Mouse (Mus musculus): ENCODE results near the gene Cadps2.

The Cadps2 gene

DNA sequence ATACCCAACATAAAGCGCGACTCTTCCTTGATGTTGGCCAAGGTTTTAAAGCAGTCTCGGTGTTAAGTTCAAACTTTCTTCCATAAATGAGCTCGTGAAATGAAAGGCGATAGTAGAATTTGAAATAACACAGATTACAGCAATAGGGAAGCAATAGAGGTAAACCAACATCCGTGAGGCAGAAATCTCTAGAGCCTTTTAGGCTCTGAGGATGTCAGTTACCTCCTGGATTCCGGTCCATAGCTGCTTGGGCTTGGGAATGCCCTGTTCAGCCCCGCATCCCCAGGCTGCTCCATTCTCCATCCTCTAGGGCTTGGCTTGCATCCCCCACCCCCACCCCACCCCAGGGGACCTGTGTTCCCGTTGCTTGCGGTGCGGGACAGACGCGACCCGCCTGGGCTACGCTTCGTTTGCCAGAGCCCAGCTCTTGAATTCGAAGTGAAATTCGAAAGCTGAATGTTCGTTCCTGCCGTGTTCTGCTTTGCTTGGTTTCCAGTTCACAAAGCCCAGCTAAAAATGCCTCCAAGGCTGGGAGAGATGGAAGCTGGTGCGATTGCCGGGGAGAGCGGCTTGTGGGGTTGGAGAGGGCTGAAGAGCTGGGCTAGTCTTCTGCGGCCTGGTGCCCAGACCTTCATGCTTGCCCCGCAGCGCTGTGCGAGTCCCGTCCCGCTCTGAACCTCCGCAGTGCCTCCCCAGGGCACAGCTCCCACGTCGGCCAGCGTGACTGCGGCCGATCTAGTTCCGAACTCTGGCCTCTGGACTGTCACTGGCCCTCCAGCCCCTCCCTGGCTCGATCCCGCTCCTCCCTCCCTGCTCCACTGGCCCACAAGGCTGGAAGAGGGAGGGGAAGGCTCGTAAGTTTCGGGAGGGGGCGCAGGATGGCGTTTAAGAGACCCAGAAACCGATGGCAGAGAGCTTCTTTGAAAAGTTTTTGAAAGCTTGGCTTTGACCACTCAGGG lies 585.6 kb downstream of the Cadps2 start:
- DNase-seq (ENCODE audit: low read depth, low spot score): no peak

DNA sequence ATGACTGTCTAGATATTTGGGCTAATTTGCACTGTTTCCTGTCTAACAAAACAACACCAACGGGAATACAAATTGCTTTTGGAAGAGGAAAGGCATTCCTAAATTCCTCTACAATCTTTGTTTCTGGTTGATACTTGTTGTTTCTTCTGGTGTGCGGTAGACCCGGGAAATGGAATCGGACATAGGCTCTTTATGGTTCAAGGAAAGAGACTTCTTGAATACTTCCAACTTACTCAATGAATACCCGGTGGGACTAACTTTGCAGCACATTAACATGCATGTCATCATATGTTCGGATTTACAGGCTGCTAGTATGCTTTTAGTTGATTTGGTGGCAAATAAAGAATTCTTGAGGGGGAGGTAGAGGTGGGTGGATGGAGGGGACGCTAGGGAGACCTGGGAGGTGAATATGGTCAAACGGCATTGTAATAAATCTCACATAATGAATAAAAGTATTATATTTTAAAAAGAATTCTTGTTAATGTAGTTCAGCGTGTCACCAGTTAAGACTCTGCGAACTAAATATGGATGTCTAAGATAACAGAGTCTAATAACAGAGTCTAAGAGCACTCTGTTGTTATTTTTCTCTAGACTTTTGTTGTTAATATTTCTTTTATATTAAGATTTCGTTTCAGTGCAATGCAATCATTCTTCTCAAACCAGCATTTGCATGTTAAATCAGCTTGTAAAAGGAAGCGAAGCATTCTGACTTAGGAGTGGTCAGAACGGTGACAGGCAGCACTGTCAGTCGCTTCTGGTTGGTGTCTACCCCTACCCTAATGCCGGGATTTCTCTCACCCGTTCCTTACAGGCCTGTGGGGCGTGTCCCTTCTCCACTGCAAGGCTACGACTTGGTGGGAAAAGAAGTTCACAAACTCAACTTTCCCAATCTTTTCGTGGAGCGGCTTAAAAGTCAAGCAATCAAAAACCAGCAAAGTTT lies 586.8 kb downstream of the Cadps2 start:
- DNase-seq (ENCODE audit: low read depth, low spot score): no peak

DNA sequence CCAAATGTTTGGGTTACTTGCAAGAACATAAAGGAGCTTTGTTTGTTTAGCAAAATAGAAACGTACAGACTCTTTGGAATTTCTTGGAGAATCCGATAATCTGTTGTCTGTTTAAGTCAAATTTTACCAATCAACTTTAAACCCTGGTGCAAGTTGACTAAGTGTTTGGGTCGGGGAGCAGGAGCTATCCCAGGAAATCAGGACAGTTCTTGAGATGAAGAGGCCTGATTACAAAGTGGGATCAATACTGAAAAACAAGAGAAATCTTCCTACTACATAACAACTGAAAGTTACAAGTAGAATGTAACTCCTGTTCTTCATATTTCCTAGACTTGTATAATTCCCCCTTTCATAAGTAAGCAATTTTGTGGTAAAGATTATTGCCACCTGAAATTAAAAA lies 587.8 kb downstream of the Cadps2 start:
- no peak for DNase-seq (ENCODE audit: low read depth, low spot score)

DNA sequence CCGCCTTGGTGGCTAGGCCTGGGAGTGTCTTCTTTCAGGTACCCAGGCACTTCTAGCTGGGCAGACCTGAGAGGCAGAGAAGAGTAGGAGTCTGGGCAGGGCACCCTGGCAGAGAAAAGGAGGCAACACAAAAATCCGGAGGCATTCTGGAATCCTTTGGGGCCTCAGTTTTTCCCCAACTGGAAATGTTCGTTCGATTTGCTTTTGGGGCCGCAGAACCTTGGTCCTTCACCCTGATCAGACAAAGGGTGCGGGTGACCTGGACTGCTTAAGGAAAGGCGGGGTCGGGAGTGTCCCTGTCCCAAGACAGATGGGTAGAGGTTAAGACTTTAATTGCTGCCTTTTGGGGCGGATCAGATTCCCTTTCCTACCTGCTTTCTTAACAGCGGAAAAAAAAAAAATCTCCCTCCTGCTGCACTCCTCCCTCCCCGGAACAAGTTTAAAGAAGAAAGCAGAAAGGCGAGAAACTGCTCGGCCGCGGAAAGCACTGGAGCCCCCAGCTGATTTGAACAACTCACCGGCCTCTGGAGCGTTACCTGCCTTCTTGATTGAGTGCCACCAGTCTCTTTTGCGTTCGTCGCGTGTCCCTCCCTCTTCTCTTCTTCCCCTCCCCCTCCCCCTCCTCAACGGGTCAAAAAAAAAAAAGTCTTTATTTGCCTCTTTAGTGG lies 588.8 kb downstream of the Cadps2 start:
- DNase-seq (ENCODE audit: low read depth, low spot score): no peak

DNA sequence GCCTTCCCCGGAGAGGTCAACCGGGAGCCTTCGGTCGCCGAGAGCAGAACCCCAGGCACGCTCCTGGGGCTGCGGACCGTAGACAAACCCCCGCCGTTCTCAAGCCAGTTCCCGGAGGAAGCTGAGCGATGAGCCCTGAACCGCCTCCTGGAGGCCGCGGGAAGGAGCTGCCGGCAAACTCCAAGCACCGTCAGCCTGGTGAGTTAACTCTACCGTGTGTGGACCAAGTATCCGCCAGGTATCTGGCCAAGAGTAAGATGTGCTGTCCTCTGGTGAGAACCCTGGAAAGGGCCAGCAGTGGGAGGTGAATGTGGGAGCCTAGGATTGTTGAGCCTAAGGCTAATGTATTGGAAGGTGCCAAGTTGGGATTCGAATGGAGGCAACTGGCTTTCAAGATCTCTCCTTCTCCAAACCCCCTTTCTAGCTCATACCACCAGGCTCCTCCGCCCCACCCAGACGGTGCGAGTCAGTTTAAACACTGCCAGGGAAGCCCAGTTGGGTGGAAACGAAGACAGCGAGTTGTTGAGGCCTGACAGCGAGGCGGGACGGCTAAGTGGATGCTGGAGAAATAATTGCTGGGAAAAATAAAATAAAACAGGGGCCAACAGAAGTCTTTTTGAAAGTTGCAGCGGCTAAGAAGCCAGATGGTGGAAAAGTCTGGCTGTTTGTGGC lies 589.5 kb downstream of the Cadps2 start:
- no peak for DNase-seq (ENCODE audit: low read depth, low spot score)

DNA sequence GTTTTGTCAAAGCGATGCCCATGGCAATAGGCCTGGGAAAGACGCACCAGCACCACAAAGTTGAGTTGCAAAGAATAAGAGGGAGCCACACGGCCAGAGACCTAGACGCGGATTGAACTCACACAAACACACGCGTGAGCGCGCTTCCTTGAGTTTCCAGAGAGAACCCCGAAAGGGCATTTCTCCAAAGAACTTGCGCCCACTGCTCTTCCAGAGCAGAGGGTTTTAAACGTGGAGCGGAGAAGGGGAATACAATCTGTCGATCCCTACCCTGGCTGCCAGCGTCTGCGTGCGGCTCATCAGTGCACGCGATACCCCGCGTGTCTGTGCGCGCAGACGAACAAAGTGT lies 590.2 kb downstream of the Cadps2 start:
- no peak for DNase-seq (ENCODE audit: low read depth, low spot score)

DNA sequence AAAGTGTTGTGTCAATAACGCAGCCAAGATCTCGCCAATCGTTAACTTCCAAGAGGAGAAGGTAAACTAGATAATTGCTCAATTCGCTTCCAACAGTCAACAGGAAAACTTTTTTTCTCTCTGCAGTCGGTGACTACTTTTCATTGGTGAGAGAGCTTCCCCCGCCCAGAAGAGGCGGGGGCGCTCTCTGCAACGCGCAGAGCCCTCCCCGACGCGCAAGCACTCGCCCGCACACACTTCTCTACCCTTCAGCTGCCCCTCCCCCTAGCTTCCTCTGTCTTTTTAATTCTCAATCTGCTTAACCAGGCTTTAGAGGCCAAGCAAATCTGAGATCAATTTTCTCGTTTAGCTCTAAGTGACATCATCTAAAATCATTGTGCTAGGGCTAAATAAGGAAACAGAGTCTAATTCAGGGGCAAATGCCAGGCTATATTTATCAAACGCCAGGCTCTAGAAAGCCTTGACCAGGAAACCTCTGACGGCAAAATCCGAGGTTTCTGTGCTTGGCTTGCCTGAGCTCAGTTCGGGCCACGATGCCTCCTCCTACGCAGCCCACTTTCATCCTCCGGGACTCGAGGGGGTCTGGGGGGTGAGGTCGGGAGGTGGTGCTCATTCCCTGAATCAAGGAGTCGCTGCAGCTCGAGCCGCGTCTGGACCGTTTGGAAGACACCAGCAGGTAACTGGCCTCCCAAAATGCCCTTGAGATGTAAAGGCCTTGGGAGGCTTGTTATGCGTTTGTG lies 590.7 kb downstream of the Cadps2 start, which contains the start of gene Fezf1:
TSS of gene Fezf1 (minus strand) at position 50 of the 740 bp plus-strand sequence.
- DNase-seq (ENCODE audit: low read depth, low spot score): no peak

DNA sequence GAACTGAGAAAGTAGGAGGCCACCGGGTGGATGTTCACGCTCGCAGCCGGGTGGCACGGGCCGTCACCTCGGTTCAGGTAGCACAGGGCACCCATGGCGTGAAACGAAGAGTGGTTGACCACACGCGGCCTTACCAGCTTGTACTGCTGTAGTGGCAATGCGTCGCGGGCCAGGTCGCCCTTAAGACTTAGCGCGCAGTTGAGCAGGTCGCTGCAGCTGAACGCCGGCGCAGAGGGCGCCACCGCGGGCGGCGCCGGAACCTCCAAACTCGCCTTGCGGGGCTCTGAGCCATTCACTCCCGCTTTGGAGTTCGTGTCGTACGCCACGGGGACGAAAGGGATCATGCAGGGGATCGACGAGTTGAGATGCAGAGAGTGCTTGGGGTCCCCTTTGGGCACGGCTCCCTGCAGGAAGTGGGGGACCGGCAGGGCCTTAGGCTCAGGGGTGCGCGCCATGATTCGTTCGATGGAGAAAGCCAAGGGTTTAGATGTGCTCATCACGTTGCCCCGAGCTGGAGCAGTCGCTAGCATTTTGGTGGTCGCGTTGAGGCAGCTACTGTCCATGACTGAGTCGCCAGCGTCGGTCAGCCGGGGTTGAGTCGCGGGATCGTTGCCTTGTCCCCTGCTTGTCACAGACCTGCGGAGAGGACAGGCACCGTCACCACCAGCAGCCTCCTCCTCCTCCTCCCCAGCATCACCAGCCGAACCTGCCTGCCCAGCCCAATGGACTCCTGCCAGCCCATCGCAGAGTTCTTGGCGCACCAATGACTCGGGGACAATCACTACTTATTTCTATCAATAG lies 591.5 kb downstream of the Cadps2 start:
- DNase-seq (ENCODE audit: low read depth, low spot score): no peak

DNA sequence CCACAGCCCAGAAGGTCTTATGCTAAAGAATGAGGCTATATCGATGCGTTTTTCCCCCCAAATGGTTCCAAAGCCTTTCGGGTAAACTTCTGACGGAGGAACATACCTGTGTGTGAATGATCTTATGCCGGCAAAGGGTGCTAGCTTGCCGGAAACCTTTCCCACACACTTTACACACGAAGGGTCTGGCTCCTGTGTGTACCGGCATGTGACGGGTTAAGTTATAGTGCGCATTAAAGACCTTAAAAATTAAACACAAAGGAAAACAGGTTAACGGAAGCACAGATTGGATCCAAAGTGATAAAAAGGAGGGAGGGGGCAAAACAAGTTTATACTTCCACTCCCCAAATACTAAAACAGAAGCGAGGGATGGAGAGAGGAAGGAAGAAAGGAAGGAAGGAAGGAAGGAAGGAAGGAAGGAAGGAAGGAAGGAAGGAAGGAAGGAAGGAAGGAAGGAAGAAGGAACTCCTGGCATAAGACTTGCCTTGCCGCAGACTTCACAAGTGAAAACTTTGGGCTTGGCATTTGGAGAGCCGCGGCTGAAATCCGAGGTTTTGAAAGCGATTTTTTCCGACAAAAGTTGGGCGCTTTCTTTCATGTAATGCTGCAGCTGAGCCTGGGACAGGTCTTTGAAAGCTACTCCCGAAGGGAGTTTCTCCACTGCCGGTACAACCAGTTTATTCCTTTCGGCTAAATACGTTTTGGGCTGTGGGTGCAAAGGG lies 592.3 kb downstream of the Cadps2 start:
- DNase-seq (ENCODE audit: low read depth, low spot score): no peak

DNA sequence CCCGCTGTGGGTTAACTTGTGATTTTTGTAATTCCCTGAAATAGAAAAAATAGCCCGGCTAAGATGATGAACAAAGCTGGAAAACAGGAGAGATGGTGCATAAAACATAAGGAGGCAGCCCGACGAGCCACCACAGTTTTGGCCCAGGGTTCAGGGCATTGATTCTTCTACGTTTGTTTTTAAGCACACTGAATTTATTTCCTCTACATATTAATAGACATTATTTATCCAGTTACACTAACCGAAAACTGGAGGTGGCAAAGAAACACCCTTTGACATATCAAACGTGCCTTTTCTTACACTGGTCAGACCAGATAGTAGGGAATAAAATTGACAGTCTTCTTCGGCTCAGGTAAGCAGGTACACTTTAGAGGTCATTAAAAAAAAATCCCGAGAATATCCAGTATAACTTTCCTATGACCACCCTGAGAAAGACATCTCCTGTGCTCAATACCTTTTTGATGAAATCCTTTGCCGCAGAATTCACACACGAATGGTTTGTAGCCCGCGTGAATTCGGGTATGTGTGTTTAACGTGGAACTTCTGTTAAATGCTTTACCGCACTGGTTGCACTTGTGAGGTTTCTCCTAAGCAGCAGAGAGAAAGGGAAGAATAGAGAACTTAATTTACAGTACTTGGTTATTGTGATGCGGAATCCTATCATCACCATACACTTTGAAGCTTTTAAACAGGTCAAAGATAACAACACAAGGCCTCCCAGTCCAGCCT lies 593.0 kb downstream of the Cadps2 start:
- no peak for DNase-seq (ENCODE audit: low read depth, low spot score)

DNA sequence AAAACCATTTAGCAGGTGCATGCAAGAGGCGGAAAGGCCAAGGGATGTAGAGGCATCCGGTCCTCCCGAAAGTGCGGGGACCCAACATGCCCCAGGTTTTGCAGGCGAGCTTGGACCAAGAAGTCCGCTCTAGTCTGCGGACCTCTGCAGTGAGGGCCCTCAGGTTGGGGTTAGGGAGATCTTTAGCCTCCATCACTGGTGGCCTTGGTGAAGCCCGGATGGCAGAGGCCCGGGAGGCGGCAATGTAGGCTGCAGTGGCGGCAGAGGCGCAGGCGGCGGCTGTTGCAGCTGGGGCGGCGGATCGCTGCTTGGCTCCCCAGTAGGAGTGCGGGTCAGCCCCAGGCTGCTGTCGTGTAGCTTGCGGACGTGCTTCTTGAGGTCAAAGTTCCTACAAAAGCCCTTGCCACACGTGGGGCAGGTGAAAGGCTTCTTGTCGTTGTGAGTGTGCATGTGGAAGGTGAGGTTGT lies 593.6 kb downstream of the Cadps2 start:
- DNase-seq (ENCODE audit: low read depth, low spot score): no peak

DNA sequence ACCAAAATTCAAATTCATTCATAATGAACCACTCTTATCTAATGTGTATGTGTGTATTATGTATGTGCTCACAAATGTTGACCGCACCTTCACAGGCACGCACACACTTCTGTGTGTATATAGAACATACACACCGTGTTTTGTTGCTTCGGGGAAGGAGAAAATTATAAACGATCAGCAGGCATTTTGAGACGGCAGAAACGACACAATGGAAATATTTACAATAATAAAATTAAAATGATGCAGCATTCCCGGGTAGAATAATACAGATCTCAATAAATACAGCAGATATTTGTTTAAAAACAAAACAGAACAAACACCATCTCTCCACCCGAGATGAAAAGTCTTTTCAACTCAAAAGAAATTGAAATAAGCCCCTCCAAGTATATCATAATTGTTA lies 594.1 kb downstream of the Cadps2 start:
- DNase-seq (ENCODE audit: low read depth, low spot score): no peak

DNA sequence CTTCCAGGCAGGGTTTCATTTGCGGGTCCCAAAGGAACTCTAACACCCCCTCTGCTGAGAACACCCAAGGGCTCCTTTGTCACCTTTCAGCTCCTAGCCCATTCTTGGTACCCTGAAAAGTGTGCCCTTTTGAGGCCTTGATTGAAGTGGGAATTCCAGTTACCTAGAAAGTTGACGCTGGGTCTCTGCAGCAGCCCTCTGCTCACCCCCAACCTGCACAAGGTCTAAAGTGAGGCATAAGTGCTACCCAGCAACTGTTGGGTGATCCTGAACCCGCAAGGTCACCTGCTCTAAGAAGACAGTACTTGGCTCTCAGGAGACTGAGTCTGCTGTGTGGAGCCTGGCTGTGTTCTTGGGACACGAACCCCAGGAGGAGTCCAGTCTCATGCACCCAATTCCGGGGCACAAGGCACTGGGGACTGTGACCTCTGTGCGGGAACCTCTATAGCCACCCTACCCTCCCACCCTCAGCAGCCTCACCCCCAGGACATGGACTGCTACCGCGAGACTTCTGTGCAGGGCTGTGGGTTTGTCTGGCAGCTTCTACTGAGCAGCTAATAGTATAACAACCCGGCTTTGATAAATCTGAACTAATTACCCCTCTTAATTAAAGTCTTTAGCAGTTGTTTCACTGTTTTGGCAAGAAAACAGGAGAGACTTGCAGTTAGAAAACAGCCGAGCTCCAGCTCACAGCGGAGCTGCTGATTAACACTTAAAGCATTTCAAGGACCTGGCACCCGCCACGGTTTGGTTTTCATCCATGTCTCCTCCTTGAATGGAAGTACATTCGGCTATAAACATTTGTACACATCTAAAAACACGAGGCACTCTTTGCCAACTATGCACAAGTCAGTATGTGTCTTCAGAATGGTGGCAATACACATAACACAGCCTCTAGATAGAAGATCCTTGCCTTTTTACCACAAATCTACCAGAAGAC lies 595.1 kb downstream of the Cadps2 start:
- no peak for DNase-seq (ENCODE audit: low read depth, low spot score)

Data from retina, postnatal 7 days (tissue).